Mouse (Mus musculus) limb, embryonic 13.5 days (tissue): ENCODE measurements around the gene Srbd1. TPM values are rescaled to one million over a fixed set of nuclear protein-coding genes. Genes with fewer than 3 reads are reported as not detected.

ENCODE experiments used
- ATAC-seq: fragments of 200-750 bp; cut with Nextera tagmentation; 2 replicates; pipeline ENCODE4 v1.8.0; 2017; ENCODE audit warnings: low read depth, moderate number of reproducible peaks, moderate TSS enrichment; ENCODE audit not compliant: low FRiP score
- H3K27ac ChIP-seq: fragments of 300-500 bp; sonication (generic); 2 replicates; pipeline ENCODE4 v1.5.1; 2015; ENCODE audit warnings: inconsistent platforms, mild to moderate bottlenecking, moderate library complexity
- H3K27me3 ChIP-seq: fragments of 300-500 bp; sonication (generic); 2 replicates; pipeline ENCODE4 v1.6.1; 2015; ENCODE audit warnings: mild to moderate bottlenecking, inconsistent platforms
- H3K36me3 ChIP-seq: fragments of 300-500 bp; sonication (generic); 2 replicates; pipeline ENCODE4 v1.6.1; 2015; ENCODE audit warnings: inconsistent platforms, mild to moderate bottlenecking, moderate library complexity
- H3K4me1 ChIP-seq: fragments of 300-500 bp; sonication (generic); 2 replicates; pipeline ENCODE4 v1.6.1; 2015; ENCODE audit warnings: inconsistent platforms
- H3K4me2 ChIP-seq: fragments of 300-500 bp; sonication (generic); replicated peaks from 2 replicates; pipeline ENCODE4 v1.6.1; 2015; ENCODE audit warnings: inconsistent platforms, mild to moderate bottlenecking, moderate library complexity
- H3K4me3 ChIP-seq: fragments of 300-500 bp; sonication (generic); 2 replicates; pipeline ENCODE4 v1.5.1; 2015; ENCODE audit warnings: moderate library complexity, mild to moderate bottlenecking, inconsistent platforms
- H3K9ac ChIP-seq: fragments of 300-500 bp; sonication (generic); 2 replicates; pipeline ENCODE4 v1.6.1; 2015; ENCODE audit warnings: mild to moderate bottlenecking, inconsistent platforms
- H3K9me3 ChIP-seq: fragments of 300-500 bp; sonication (generic); 2 replicates; pipeline ENCODE4 v1.6.1; 2016; ENCODE audit warnings: inconsistent platforms
- WGBS: fragments of 180-500 bp; shearing (Covaris S2); methylation state at CpG from one replicate; pipeline ENCODE4 v1.1.7; 2015; 5-methylcytosine and 5-hydroxymethylcytosine counted together
- polyA plus RNA-seq: library from polyadenylated mRNA; unstranded; fragments of >200 nt; fragmentation: Nextera tagmentation; extraction: Ambion mirVana; gene quantifications from 2 replicates; pipeline ENCODE4 v1.2.1, GENCODE M21; 2015

Srbd1 gene
- polyA plus RNA-seq, 1 experiment from 2014 or later = 19.7 TPM

DNA sequence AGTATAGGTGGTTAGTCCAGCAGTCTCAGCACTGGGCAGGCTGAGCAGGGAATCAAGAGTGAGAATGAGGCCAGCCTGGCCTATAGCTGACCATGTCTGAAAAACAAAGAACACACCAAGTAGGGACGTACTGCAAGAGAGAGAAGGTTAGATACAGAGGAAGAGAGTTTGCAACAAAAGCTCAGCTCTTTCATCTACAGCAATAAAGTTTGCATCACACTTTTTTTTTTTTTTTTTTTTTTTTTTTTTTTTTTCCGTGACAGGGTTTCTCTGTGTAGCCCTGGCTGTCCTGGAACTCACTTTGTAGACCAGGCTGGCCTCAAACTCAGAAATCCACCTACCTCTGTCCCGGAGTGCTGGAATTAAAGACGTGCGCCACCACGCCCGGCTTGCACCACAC, 79.1 kb downstream of the Srbd1 start:
- Histone ChIP-seq H3K36me3 (no peaks in the 10 kb centered on the region), H3K9ac (no peak overlapping the region), H3K4me3 (no peak overlapping the region), H3K4me2 (no peak overlapping the region), H3K4me1 (0 out of 2 replicates have a peak, but pooled peaks cover 3% of the 10 kb centered on the region), H3K9me3 (no peaks in the 10 kb centered on the region), H3K27me3 (no peaks in the 10 kb centered on the region), H3K27ac (no peak overlapping the region)
- ATAC-seq = no peak
- 83% methylated on average over 7 of the region's 7 CpGs for WGBS

- H3K9ac ChIP-seq = no peak overlapping the region
- H3K36me3 ChIP-seq = peaks cover 4% of the 10 kb centered on the region; the same call in 1 of the 2 replicates
- H3K27me3 ChIP-seq = no peaks in the 10 kb centered on the region
- 0 out of 2 replicates have a peak, but pooled peaks cover 3% of the 10 kb centered on the region for H3K4me1 ChIP-seq
- ATAC-seq = peak; percentile 59; the same call in 1 of the 2 replicates
- H3K4me3 ChIP-seq = no peak overlapping the region
- H3K4me2 ChIP-seq = no peak overlapping the region
- H3K27ac ChIP-seq = no peak overlapping the region
- 20% methylated on average over 5 of the region's 5 CpGs for WGBS
- H3K9me3 ChIP-seq = 0 out of 2 replicates have a peak, but pooled peaks cover 2% of the 10 kb centered on the region
These were observed 81.5 kb downstream of the Srbd1 start for GRCm38 (mm10) chr17:86063461-86063860.

DNA sequence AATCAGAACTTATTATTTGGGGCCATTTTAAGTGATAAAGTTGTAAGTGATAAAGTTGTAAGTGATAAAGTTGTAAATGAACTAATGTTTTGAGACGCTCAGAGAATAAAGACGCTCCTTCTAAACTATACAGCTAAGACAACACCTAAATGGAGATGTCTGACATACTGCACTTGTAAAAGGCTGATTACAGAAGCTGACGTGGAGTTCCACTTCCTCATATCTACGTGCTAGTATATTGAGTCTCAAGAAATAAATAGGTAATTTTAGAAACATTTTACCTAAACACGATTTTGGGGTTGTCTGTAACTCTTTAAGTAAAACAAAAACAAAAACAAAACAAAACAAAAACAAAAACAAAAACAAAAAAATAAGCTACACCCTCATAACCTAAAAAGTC, 84.1 kb downstream of the Srbd1 start:
- Histone ChIP-seq H3K27me3 (no peaks in the 10 kb centered on the region), H3K9me3 (0 out of 2 replicates have a peak, but pooled peaks cover 2% of the 10 kb centered on the region), H3K36me3 (peaks cover 7% of the 10 kb centered on the region; the same call in 1 of the 2 replicates), H3K4me3 (no peak overlapping the region), H3K27ac (no peak overlapping the region), H3K9ac (no peak overlapping the region), H3K4me1 (0 out of 2 replicates have a peak, but pooled peaks cover 3% of the 10 kb centered on the region), H3K4me2 (no peak overlapping the region)
- WGBS = 83% methylated on average over 5 of the region's 5 CpGs
- no peak for ATAC-seq

- 39% methylated on average over 13 of the region's 13 CpGs for WGBS
- peak overlapping the region; percentile 35 for H3K4me2 ChIP-seq
- 0 out of 2 replicates have a peak, but pooled peaks cover 5% of the 10 kb centered on the region for H3K27me3 ChIP-seq
- H3K9ac ChIP-seq = no peak overlapping the region
- no peak overlapping the region for H3K4me3 ChIP-seq
- peaks cover 47% of the 10 kb centered on the region for H3K4me1 ChIP-seq
- ATAC-seq = peak; percentile 68
- no peaks in the 10 kb centered on the region for H3K9me3 ChIP-seq
- no peaks in the 10 kb centered on the region for H3K36me3 ChIP-seq
- H3K27ac ChIP-seq = no peak overlapping the region
These were observed 104.6 kb downstream of the Srbd1 start for GRCm38 (mm10) chr17:86040221-86040984.

GRCm38 (mm10) chr17:86039741-86040140, 105.2 kb downstream of the Srbd1 start:
- ATAC-seq = no peak
- no peak overlapping the region for H3K4me3 ChIP-seq
- 40% methylated on average over 3 of the region's 3 CpGs for WGBS
- peak overlapping the region; percentile 35; the same call in 1 of the 2 replicates for H3K4me2 ChIP-seq
- peak overlapping the region; percentile 0; the same call in 1 of the 2 replicates for H3K27ac ChIP-seq
- no peak overlapping the region for H3K9ac ChIP-seq
- H3K36me3 ChIP-seq = no peaks in the 10 kb centered on the region
- H3K9me3 ChIP-seq = no peaks in the 10 kb centered on the region
- H3K27me3 ChIP-seq = 0 out of 2 replicates have a peak, but pooled peaks cover 5% of the 10 kb centered on the region
- peaks cover 51% of the 10 kb centered on the region for H3K4me1 ChIP-seq

- no peaks in the 10 kb centered on the region for H3K9me3 ChIP-seq
- WGBS = 13% methylated on average over 13 of the region's 13 CpGs
- peak overlapping the region; percentile 30 for H3K4me2 ChIP-seq
- H3K4me3 ChIP-seq = no peak overlapping the region
- peak; percentile 35; the same call in 1 of the 2 replicates for ATAC-seq
- 0 out of 2 replicates have a peak, but pooled peaks cover 5% of the 10 kb centered on the region for H3K27me3 ChIP-seq
- H3K27ac ChIP-seq = peak overlapping the region; percentile 44
- peaks cover 60% of the 10 kb centered on the region for H3K4me1 ChIP-seq
- no peak overlapping the region for H3K9ac ChIP-seq
- no peaks in the 10 kb centered on the region for H3K36me3 ChIP-seq
These were observed 106.7 kb downstream of the Srbd1 start for GRCm38 (mm10) chr17:86038211-86038648.

DNA sequence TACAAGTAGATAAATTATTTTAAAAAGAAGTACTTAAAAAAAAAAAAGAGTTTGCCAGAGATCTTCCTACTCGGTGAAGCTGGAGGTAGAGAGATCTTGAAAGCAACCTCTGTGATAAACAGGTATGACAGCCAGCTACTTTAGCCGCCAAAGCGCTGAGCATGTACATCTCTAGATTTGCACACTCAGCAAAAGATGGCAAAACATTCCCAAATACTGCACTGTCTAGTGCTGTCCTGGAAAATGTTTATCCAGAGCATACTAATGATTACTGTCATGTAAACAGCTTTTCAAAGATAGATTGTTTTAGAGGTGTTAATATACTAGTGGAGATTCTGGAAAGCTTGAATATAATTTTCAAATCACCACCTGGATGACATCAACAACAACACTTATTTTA, 109.4 kb downstream of the Srbd1 start:
- Histone ChIP-seq H3K36me3 (no peaks in the 10 kb centered on the region), H3K4me1 (peaks cover 73% of the 10 kb centered on the region), H3K9ac (no peak overlapping the region), H3K4me2 (no peak overlapping the region), H3K27ac (peak overlapping the region; percentile 77; the same call in 1 of the 2 replicates), H3K4me3 (no peak overlapping the region), H3K27me3 (0 out of 2 replicates have a peak, but pooled peaks cover 5% of the 10 kb centered on the region), H3K9me3 (no peaks in the 10 kb centered on the region)
- no peak for ATAC-seq
- 89% methylated on average over 3 of the region's 3 CpGs for WGBS

GRCm38 (mm10) chr17:86035146-86035545, 109.8 kb downstream of the Srbd1 start:
- Histone ChIP-seq H3K4me3 (no peak overlapping the region), H3K27me3 (0 out of 2 replicates have a peak, but pooled peaks cover 5% of the 10 kb centered on the region), H3K4me2 (peak overlapping the region; percentile 16; the same call in 1 of the 2 replicates), H3K9ac (no peak overlapping the region), H3K9me3 (no peaks in the 10 kb centered on the region), H3K4me1 (peaks cover 72% of the 10 kb centered on the region), H3K36me3 (no peaks in the 10 kb centered on the region), H3K27ac (peak overlapping the region; percentile 77; the same call in 1 of the 2 replicates)
- WGBS = 48% methylated on average over 12 of the region's 12 CpGs
- no peak for ATAC-seq

GRCm38 (mm10) chr17:86034641-86035040, 110.3 kb downstream of the Srbd1 start:
- 0 out of 2 replicates have a peak, but pooled peaks cover 5% of the 10 kb centered on the region for H3K27me3 ChIP-seq
- peaks cover 67% of the 10 kb centered on the region for H3K4me1 ChIP-seq
- no peak for ATAC-seq
- H3K36me3 ChIP-seq = no peaks in the 10 kb centered on the region
- H3K27ac ChIP-seq = peak overlapping the region; percentile 77; the same call in 1 of the 2 replicates
- no peaks in the 10 kb centered on the region for H3K9me3 ChIP-seq
- 60% methylated on average over 6 of the region's 6 CpGs for WGBS
- H3K4me3 ChIP-seq = no peak overlapping the region
- peak overlapping the region; percentile 16; the same call in 1 of the 2 replicates for H3K4me2 ChIP-seq
- H3K9ac ChIP-seq = no peak overlapping the region

GRCm38 (mm10) chr17:86032113-86032714, 112.8 kb downstream of the Srbd1 start:
- Histone ChIP-seq H3K4me3 (no peak overlapping the region), H3K9me3 (no peaks in the 10 kb centered on the region), H3K27ac (peak overlapping the region; percentile 63; the same call in 1 of the 2 replicates), H3K4me2 (peak overlapping the region; percentile 5; the same call in 1 of the 2 replicates), H3K27me3 (no peaks in the 10 kb centered on the region), H3K9ac (no peak overlapping the region), H3K36me3 (no peaks in the 10 kb centered on the region), H3K4me1 (peaks cover 44% of the 10 kb centered on the region)
- peak; percentile 71 for ATAC-seq
- 23% methylated on average over 3 of the region's 3 CpGs for WGBS

DNA sequence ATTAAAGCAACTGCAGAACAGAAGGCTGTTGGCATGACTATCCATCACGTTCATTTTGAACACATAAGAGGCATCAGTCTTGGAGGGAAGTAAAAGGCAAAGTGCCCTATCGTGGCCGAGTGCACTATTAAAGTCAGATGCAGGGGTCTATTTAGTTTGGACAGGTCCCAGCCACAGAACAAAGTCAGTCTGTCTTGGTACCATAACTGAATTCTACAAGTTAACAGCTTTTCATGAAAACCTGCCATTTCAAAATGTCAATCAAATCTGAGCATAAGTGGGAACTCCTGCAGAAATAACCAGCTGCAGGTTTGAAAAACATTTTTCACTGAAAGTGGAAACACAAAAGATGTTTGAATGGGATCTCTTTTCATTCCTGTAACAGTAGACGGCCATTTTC, 115.0 kb downstream of the Srbd1 start:
- no peak overlapping the region for H3K4me3 ChIP-seq
- no peak overlapping the region for H3K27ac ChIP-seq
- H3K4me2 ChIP-seq = no peak overlapping the region
- no peak overlapping the region for H3K9ac ChIP-seq
- ATAC-seq = no peak
- H3K36me3 ChIP-seq = no peaks in the 10 kb centered on the region
- 28% methylated on average over 4 of the region's 4 CpGs for WGBS
- no peaks in the 10 kb centered on the region; the same call in 1 of the 2 replicates for H3K9me3 ChIP-seq
- H3K27me3 ChIP-seq = no peaks in the 10 kb centered on the region
- H3K4me1 ChIP-seq = peaks cover 40% of the 10 kb centered on the region

- no peak overlapping the region for H3K27ac ChIP-seq
- H3K36me3 ChIP-seq = no peaks in the 10 kb centered on the region
- H3K4me1 ChIP-seq = peaks cover 33% of the 10 kb centered on the region
- no peak overlapping the region for H3K9ac ChIP-seq
- 80% methylated on average over 1 of the region's 1 CpGs for whole genome bisulfite sequencing
- no peaks in the 10 kb centered on the region for H3K27me3 ChIP-seq
- no peak overlapping the region for H3K4me2 ChIP-seq
- H3K4me3 ChIP-seq = no peak overlapping the region
- ATAC-seq = no peak
- H3K9me3 ChIP-seq = no peaks in the 10 kb centered on the region; the same call in 1 of the 2 replicates
These were observed 115.8 kb downstream of the Srbd1 start for GRCm38 (mm10) chr17:86029175-86029574.
